Mouse (Mus musculus) megakaryocyte progenitor cell, adult 5-6 weeks (primary cell): Measurements from ENCODE around the gene Zfp969. TPM values are rescaled to one million over a fixed set of nuclear protein-coding genes. Genes with fewer than 3 reads are reported as not detected.
"Not testable (repeated sequence)": the region's sequence is repeated elsewhere in the genome, so short reads cannot be mapped to it uniquely, and the experiment has no call there.

ENCODE experiments used
- ATAC-seq: replicated peaks from 2 replicates; pipeline ENCODE4 v1.8.0; 2016; ENCODE audit warnings: mild to moderate bottlenecking, moderate TSS enrichment, inconsistent platforms; ENCODE audit not compliant: poor library complexity
- total RNA-seq, 2 experiments: library from RNA; stranded (forward) in 1 of 2; stranded (reverse) in 1 of 2; fragments of 157-497, 149-512 nt in 1 of 2; fragments of 200-1000 nt in 1 of 2; gene quantifications; 2 replicates each; pipeline versions ENCODE4 v1.2.3 to v1.2.4; 2015 to 2017

Zfp969 gene
- total RNA-seq (2015) (12.8 and 20.9 TPM in 2 replicates), total RNA-seq (2017) (7.1 TPM in 1 of 2 replicates, not detected in the other)

GRCm38 (mm10) chr2:175703546-175703945 lies at the start of gene Zfp969:
TSS of gene Zfp969 (minus strand) at chr2:175703646.
- ATAC-seq, result not testable (repeated sequence)

- not testable (repeated sequence) for ATAC-seq
Measured at GRCm38 (mm10) chr2:175741237-175741636, 37.8 kb upstream of the Zfp969 start, which contains the start of gene Gm2007. TSS of gene Gm2007 (plus strand) at chr2:175741537.

GRCm38 (mm10) chr2:175643678-175644077 lies 59.8 kb downstream of the Zfp969 start, which contains the start of gene Gm11007:
TSS of gene Gm11007 (plus strand) at chr2:175643978.
- ATAC-seq, result not testable (repeated sequence)

Other genes starting within 250 kb of the Zfp969 start
- gene Zfp965, start 233.7 kb downstream of the Zfp969 start, total RNA-seq (2015), result 6.9 and 10.7 TPM in 2 replicates
- gene Zfp965, start 233.7 kb downstream of the Zfp969 start, total RNA-seq (2017), result 5.8 and 13.0 TPM in 2 replicates
- gene Gm11007, start 59.7 kb downstream of the Zfp969 start, total RNA-seq (2015), result not detected in 2 replicates
- gene Gm11007, start 59.7 kb downstream of the Zfp969 start, total RNA-seq (2017), result 0.04 and 34.4 TPM in 2 replicates
- not detected in 2 replicates for gene Gm2007, start 37.9 kb upstream of the Zfp969 start, total RNA-seq (2015)
- 0.04 and 34.4 TPM in 2 replicates for gene Gm2007, start 37.9 kb upstream of the Zfp969 start, total RNA-seq (2017)
- gene Gm14288, start 97.4 kb upstream of the Zfp969 start, total RNA-seq (2015), result 4.8 and 15.4 TPM in 2 replicates
- 8.4 and 13.7 TPM in 2 replicates for gene Gm14288, start 97.4 kb upstream of the Zfp969 start, total RNA-seq (2017)
- gene Gm6710, start 165.6 kb upstream of the Zfp969 start, total RNA-seq (2015), result 12.9 and 19.7 TPM in 2 replicates
- 10.1 and 10.2 TPM in 2 replicates for gene Gm6710, start 165.6 kb upstream of the Zfp969 start, total RNA-seq (2017)
- gene Zfp966, start 227.5 kb upstream of the Zfp969 start, total RNA-seq (2015), result 9.0 and 10.7 TPM in 2 replicates
- 11.2 and 18.0 TPM in 2 replicates for gene Zfp966, start 227.5 kb upstream of the Zfp969 start, total RNA-seq (2017)